Mouse (Mus musculus) forebrain, embryonic 12.5 days (tissue): ENCODE results near the gene Ptpn14. TPM values are rescaled to one million over a fixed set of nuclear protein-coding genes. Genes with fewer than 3 reads are reported as not detected.

Experiments
- ATAC-seq: fragments of 200-750 bp; cut with Nextera tagmentation; 2 replicates; pipeline ENCODE4 v1.8.0; 2017; ENCODE audit warnings: moderate TSS enrichment; ENCODE audit not compliant: low FRiP score
- H3K27ac ChIP-seq: fragments of 300-500 bp; sonication (generic); 2 replicates; pipeline ENCODE4 v1.5.1; 2016; ENCODE audit warnings: mild to moderate bottlenecking
- H3K27me3 ChIP-seq: fragments of 300-500 bp; sonication (generic); 2 replicates; pipeline ENCODE4 v1.6.1; 2016; ENCODE audit warnings: mild to moderate bottlenecking
- H3K36me3 ChIP-seq: fragments of 300-500 bp; sonication (generic); replicated peaks from 2 replicates; pipeline ENCODE4 v1.6.1; 2016; ENCODE audit warnings: mild to moderate bottlenecking
- H3K4me1 ChIP-seq: fragments of 300-500 bp; sonication (generic); 2 replicates; pipeline ENCODE4 v1.6.1; 2016
- H3K4me2 ChIP-seq: fragments of 300-500 bp; sonication (generic); 2 replicates; pipeline ENCODE4 v1.6.1; 2016; ENCODE audit warnings: mild to moderate bottlenecking, moderate library complexity
- H3K4me3 ChIP-seq: fragments of 300-500 bp; sonication (generic); replicated peaks from 2 replicates; pipeline ENCODE4 v1.5.1; 2016; ENCODE audit warnings: mild to moderate bottlenecking
- H3K9ac ChIP-seq: fragments of 300-500 bp; sonication (generic); 2 replicates; pipeline ENCODE4 v1.6.1; 2016; ENCODE audit warnings: mild to moderate bottlenecking
- H3K9me3 ChIP-seq: fragments of 300-500 bp; sonication (generic); 2 replicates; pipeline ENCODE4 v1.6.1; 2016
- WGBS: fragments of 180-500 bp; shearing (Covaris S2); methylation state at CpG from one replicate; pipeline ENCODE4 v1.1.7; 2016; 5-methylcytosine and 5-hydroxymethylcytosine counted together
- polyA plus RNA-seq: library from polyadenylated mRNA; unstranded; fragments of >200 nt; fragmentation: Nextera tagmentation; extraction: Ambion mirVana; gene quantifications from 2 replicates; pipeline ENCODE4 v1.2.1, GENCODE M21; 2016

The Ptpn14 gene
- polyA plus RNA-seq, 1 experiment from 2014 or later = 2.8 TPM

DNA sequence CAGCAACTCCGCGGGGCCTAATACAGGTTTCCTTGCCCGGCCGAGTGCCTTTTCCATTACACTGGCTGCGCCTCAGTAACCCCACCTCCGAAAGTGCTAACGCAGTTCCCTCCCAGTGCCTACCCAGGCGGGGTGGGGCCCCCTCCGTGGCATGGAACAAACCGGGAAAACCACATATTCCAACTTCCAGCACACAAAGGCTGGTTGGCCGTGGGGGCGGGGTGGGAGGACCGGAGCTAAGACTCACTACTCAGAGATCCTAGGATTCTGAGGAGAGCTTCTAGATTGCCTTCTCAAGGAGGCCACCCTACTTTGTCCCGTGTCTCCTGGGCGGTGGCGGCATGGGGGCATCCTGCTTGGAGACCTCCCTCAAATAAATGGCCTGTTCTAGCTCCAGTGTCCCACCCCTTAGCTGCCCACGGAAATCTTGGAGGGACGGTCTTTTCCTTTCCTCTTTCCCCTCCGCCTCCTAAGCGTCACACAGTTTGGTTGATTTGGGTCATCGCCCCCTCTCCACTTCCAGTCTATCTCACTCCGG lies 653 bp upstream of the Ptpn14 start:
- peaks cover 69% of the 10 kb centered on the region for H3K27me3 ChIP-seq
- H3K4me1 ChIP-seq = peaks cover 28% of the 10 kb centered on the region

DNA sequence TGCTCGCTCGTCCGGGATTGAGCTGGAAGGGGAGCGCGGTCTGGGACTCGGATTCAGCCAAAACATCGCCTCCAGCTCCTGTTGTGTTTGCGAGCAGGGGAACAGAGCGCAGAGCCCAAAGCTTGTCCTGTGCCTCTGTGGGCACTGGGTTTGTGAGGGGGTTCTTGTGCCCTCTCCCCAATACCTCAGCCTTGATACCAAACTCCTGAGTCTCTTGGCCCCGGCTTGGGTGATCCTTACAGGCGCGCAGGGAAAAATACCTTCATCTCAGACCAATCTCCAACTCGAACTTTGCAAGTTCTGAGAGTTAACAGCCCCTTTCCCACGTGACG lies 682 bp downstream of the Ptpn14 start:
- Histone ChIP-seq H3K9ac (peak overlapping the region; percentile 71), H3K27me3 (peaks cover 69% of the 10 kb centered on the region), H3K4me1 (peaks cover 28% of the 10 kb centered on the region), H3K4me3 (peak overlapping the region; percentile 57), H3K4me2 (peak overlapping the region; percentile 97), H3K27ac (no peak overlapping the region), H3K36me3 (no peaks in the 10 kb centered on the region), H3K9me3 (no peaks in the 10 kb centered on the region)
- WGBS = under 1% methylated on average over 15 of the region's 15 CpGs
- no peak for ATAC-seq

More for the DNA sequence above, 653 bp upstream of the Ptpn14 start:
- H3K4me3 ChIP-seq = peak overlapping the region; percentile 57
- no peaks in the 10 kb centered on the region for H3K36me3 ChIP-seq
- 2% methylated on average over 22 of the region's 22 CpGs for WGBS
- peak overlapping the region; percentile 97 for H3K4me2 ChIP-seq
- ATAC-seq = peak; percentile 49
- H3K9ac ChIP-seq = peak overlapping the region; percentile 71
- H3K9me3 ChIP-seq = no peaks in the 10 kb centered on the region
- H3K27ac ChIP-seq = 0 out of 2 replicates have a peak overlapping the region, but pooled peaks have one; percentile 48

DNA sequence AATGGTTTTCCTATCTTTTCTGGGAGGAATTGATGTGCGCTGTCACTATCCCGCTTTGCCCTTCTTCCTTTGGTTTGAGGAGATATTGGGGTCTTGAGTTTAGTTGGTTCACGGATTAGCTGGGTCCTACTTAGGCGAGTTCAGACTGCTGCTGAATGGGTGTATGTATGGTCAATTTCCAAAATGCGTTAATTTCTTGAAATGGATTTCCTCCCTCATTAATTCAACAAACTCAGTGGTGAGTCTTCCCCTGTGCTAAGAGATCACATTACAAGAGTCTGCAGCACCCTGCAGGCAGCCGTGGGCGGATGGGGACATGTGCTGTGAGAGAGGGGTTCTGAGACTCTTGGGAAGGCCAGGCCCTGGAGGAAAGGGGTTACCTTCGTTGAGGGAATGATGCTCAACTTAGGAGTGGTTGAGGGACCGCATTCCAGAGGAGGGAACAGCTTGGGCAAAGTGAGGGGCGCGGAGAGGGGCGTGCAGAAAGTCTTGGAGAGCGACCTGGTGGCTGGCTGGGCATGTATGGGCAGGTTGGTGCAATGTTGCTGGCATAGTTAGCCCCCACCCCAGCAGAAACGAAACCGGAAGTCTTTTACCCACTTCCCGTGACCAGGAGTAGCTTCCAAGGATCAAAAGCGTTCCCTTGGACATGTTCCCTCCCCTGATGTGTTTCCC lies 1.2 kb downstream of the Ptpn14 start:
- Histone ChIP-seq H3K4me2 (peak overlapping the region; percentile 97), H3K27ac (no peak overlapping the region), H3K9me3 (no peaks in the 10 kb centered on the region), H3K4me1 (peaks cover 28% of the 10 kb centered on the region), H3K4me3 (peak overlapping the region; percentile 57), H3K9ac (peak overlapping the region; percentile 71; the same call in 1 of the 2 replicates), H3K36me3 (no peaks in the 10 kb centered on the region), H3K27me3 (peaks cover 69% of the 10 kb centered on the region)
- ATAC-seq = no peak
- WGBS = 7% methylated on average over 17 of the region's 17 CpGs

DNA sequence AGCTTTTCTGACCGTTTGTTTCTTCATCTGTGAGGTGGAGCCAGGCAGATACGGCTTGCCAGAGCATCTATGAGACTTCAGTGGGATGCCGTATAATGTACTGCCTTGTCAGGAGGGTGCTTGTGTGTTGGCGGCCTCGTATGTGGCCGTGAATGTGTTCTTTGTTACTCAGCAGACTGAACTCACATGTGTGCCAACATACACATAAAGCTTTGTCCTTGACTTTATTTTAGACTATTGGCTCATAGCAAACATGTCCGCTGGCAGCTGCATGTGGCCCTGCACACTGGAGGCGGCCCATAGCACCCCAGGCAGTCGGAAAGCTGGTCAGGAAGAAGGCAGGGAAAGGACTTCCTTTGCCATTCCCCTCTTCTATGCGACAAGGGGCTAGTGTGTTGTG lies 3.6 kb downstream of the Ptpn14 start:
- Histone ChIP-seq H3K4me2 (no peak overlapping the region), H3K4me1 (peaks cover 28% of the 10 kb centered on the region), H3K4me3 (no peak overlapping the region), H3K27me3 (peaks cover 54% of the 10 kb centered on the region), H3K36me3 (no peaks in the 10 kb centered on the region), H3K27ac (no peak overlapping the region), H3K9me3 (no peaks in the 10 kb centered on the region), H3K9ac (no peak overlapping the region)
- no peak for ATAC-seq
- 67% methylated on average over 10 of the region's 10 CpGs for WGBS

DNA sequence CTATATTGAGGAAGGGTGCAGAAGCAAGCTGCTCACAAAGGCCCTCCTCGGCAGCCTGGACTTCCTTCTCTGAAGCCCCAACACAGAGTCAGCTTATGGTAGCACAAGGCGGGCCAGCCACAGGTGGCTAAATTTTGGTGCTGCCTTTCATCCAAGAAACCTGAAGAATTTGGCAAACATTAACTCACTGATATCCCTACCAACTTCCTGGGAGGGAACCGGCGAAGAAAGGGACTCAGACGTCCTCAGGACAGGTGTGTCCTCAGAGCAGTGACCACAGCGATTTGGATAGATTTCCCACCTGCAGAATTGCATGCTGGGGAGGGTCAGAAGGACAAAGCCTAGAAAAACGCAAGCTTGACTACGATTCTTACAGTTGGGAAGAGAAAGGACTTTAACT lies 4.1 kb downstream of the Ptpn14 start:
- Histone ChIP-seq H3K36me3 (no peaks in the 10 kb centered on the region), H3K4me1 (peaks cover 27% of the 10 kb centered on the region), H3K9me3 (no peaks in the 10 kb centered on the region), H3K9ac (no peak overlapping the region), H3K4me3 (no peak overlapping the region), H3K27me3 (peaks cover 49% of the 10 kb centered on the region), H3K27ac (no peak overlapping the region), H3K4me2 (no peak overlapping the region)
- WGBS = 81% methylated on average over 8 of the region's 8 CpGs
- ATAC-seq = no peak

DNA sequence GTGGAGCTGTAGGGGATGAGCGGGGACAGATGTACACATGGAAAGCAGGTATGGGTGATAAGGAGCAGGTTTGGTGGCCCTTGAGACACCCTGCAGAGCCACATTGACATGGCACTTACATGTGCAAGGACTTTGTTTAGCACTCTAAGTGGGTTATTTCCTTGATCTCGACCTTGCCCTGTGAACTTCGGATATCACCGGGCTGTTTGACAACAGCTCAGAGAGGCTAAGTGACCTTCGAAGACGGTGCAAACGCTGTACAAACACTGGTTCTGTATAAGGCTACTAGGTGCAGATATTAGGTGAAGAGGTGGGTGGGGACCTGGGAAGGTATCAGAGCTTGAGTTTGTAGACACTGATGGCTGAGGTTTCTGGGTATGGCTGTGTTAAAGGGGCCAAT lies 12.0 kb downstream of the Ptpn14 start:
- H3K27ac ChIP-seq = no peak overlapping the region
- H3K27me3 ChIP-seq = no peaks in the 10 kb centered on the region
- H3K4me3 ChIP-seq = no peak overlapping the region
- H3K36me3 ChIP-seq = no peaks in the 10 kb centered on the region
- peaks cover 5% of the 10 kb centered on the region; the same call in 1 of the 2 replicates for H3K4me1 ChIP-seq
- WGBS = 91% methylated on average over 7 of the region's 7 CpGs
- ATAC-seq = no peak
- no peak overlapping the region for H3K4me2 ChIP-seq
- H3K9ac ChIP-seq = no peak overlapping the region
- no peaks in the 10 kb centered on the region for H3K9me3 ChIP-seq

DNA sequence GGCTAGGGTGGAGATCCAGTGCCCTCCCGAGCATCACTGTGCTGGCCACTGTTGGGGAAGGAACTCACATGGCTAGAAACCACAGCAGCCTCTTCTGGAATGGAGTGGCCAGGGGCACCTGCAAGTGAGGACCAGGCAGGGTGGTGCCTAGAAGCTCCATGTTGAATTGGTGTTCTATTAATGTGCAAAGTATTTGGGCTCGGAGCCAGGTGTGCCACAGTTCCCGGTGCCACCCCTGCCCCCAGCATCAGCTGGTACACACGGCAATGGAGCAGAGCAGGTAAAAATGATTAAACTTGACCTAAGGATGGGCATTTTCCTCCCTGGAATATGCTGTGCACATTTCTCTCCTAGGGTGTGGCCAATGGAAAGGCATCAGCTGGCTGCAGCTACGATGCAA lies 14.0 kb downstream of the Ptpn14 start:
- WGBS = 90% methylated on average over 5 of the region's 5 CpGs
- ATAC-seq = no peak

DNA sequence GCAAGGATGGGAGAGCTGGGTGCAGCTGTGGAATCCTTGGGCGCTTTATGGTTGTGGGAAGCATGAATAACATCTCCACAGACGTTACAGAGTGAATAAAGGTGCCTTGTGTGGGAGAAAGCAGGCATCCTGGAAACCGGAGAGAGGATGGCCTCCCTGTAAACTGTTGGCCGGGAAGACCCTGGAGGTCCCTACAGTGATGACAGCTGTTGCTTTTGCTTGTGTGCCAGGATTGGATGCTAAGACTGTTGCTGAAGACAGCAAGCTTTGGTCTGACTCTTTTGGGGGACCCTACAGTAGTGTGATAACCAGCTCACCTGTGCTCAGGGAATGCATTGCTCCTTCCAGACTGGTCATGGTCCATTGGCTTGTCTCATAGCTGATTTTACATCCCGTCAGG lies 15.1 kb downstream of the Ptpn14 start:
- Histone ChIP-seq H3K4me3 (no peak overlapping the region), H3K27ac (no peak overlapping the region), H3K4me1 (peaks cover 6% of the 10 kb centered on the region; the same call in 1 of the 2 replicates), H3K27me3 (no peaks in the 10 kb centered on the region), H3K4me2 (no peak overlapping the region), H3K9me3 (no peaks in the 10 kb centered on the region), H3K9ac (no peak overlapping the region), H3K36me3 (no peaks in the 10 kb centered on the region)
- no peak for ATAC-seq
- 92% methylated on average over 5 of the region's 5 CpGs for WGBS

More for the DNA sequence above, 14.0 kb downstream of the Ptpn14 start:
- no peak overlapping the region for H3K9ac ChIP-seq
- H3K4me1 ChIP-seq = peaks cover 6% of the 10 kb centered on the region; the same call in 1 of the 2 replicates
- H3K27ac ChIP-seq = no peak overlapping the region
- H3K4me2 ChIP-seq = no peak overlapping the region
- H3K9me3 ChIP-seq = no peaks in the 10 kb centered on the region
- no peaks in the 10 kb centered on the region for H3K36me3 ChIP-seq
- H3K27me3 ChIP-seq = no peaks in the 10 kb centered on the region
- H3K4me3 ChIP-seq = no peak overlapping the region

DNA sequence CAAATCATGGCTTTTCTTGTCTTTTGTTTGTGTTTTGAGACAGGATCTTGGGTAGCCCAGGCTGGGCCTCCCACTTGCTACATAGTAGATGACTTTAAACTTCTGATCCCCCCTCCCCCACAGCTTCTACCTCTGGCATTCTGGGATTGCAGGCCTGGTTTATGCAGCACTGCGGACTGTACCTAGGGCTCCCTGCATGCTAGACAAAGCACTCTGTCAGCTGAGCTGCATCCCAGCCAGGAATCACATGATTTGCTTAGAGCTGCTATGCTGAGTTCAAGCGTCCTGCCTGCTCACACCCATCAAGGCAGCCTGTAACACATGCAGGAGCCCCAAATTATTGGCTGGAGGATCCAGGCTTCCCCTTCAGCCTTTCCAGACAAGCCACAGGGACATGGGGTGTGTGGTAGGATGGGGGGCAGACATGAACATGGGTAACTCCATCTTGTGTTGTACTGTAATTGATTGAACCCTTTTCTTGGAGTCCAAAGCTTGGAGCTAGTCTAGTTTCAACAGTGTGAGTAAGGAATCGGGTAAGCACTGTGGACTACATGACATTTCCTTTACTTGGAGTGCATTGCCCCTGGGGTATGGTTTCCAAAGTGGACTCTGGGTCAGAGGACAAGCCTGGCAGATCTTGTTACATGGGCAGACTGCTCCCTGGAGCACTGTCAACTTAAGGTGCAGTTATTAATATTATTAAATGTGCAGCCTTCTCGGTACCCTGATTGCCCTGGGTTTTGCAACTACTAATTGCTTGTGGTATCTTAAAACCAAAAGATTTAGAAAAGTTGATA lies 17.0 kb downstream of the Ptpn14 start:
- peaks cover 6% of the 10 kb centered on the region; the same call in 1 of the 2 replicates for H3K4me1 ChIP-seq
- no peaks in the 10 kb centered on the region for H3K36me3 ChIP-seq
- 77% methylated on average over 4 of the region's 4 CpGs for WGBS
- no peak overlapping the region for H3K4me3 ChIP-seq
- H3K27me3 ChIP-seq = no peaks in the 10 kb centered on the region
- no peak overlapping the region for H3K9ac ChIP-seq
- ATAC-seq = no peak
- H3K4me2 ChIP-seq = no peak overlapping the region
- no peaks in the 10 kb centered on the region for H3K9me3 ChIP-seq
- no peak overlapping the region for H3K27ac ChIP-seq

DNA sequence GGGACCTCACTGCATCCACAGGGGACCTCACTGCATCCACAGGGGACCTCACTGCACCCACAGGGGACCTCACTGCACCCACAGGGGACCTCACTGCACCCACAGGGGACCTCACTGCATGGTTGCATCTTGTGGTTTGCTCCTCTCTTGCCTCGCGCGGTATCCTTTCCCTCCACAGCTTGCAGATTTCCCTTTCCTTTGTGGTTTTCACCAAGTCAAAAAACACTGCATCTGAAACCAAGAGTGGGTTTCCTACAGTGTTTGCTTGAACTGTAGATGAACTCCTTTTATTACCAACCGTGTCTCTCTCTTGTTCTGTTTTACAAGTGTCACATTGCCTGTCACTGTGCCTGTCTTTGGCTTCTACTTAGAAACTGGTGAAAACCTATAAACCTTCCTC lies 18.5 kb downstream of the Ptpn14 start:
- no peak for ATAC-seq
- WGBS = 89% methylated on average over 4 of the region's 4 CpGs
- H3K36me3 ChIP-seq = no peaks in the 10 kb centered on the region

DNA sequence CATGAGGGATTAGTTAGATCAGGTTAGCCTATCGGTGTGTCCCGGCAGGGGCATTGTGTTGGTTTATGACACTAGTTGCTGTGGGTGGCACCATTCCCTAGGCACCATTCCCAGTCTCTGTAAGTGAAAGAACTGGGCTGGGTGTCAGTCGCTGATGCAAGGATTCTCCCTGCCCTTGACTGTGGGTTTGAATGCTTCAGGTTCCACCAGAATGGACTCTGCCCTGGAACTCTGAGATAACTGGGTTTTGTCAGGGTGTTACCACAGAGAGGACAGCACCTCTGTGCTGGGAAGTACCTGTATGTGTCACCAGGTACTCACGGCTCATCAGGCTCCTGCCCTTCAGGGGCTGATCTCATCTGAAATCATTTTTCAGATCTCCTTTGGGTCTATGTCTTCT lies 21.7 kb downstream of the Ptpn14 start:
- peaks cover 4% of the 10 kb centered on the region; the same call in 1 of the 2 replicates for H3K4me1 ChIP-seq
- no peak overlapping the region for H3K9ac ChIP-seq
- no peaks in the 10 kb centered on the region for H3K27me3 ChIP-seq
- WGBS = 98% methylated on average over 4 of the region's 4 CpGs
- H3K27ac ChIP-seq = no peak overlapping the region
- no peaks in the 10 kb centered on the region for H3K9me3 ChIP-seq
- no peak overlapping the region for H3K4me3 ChIP-seq
- no peaks in the 10 kb centered on the region for H3K36me3 ChIP-seq
- no peak overlapping the region for H3K4me2 ChIP-seq
- ATAC-seq = no peak

More for the DNA sequence above, 18.5 kb downstream of the Ptpn14 start:
- Histone ChIP-seq H3K9ac (no peak overlapping the region), H3K4me1 (peaks cover 6% of the 10 kb centered on the region; the same call in 1 of the 2 replicates), H3K9me3 (no peaks in the 10 kb centered on the region), H3K27me3 (no peaks in the 10 kb centered on the region), H3K27ac (no peak overlapping the region), H3K4me3 (no peak overlapping the region), H3K4me2 (no peak overlapping the region)

DNA sequence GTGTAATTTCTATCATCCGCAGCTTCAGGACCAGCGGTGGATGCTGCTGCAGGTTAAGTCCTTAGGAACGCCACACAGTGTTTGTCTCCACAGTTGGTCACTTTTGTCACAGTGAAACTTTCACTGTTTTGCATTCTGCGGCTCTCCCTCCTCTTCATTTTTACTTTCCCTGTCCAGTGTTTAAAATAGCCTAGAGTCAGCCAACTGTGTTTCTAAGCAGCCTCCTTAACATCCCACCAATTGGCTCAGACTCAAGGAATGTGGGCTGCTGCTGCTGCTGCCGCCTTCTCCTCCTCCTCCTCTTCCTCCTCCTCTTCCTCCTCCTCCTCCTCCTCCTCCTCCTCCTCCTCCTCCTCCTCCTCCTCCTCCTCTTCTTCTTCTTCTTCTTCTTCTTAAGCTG lies 22.2 kb downstream of the Ptpn14 start:
- Histone ChIP-seq H3K9ac (no peak overlapping the region), H3K4me3 (no peak overlapping the region), H3K27me3 (no peaks in the 10 kb centered on the region), H3K4me2 (no peak overlapping the region), H3K4me1 (no peaks in the 10 kb centered on the region), H3K9me3 (no peaks in the 10 kb centered on the region), H3K27ac (no peak overlapping the region), H3K36me3 (no peaks in the 10 kb centered on the region)
- no peak for ATAC-seq
- 86% methylated on average over 5 of the region's 5 CpGs for WGBS
